Mouse (Mus musculus) kidney, postnatal 4 days (tissue): ENCODE data around the gene Slc38a10.

Experiments
- DNase-seq, 2 experiments: peaks; one replicate each; pipeline ENCODE4 v3.0.0; 2021; ENCODE audit warnings: mixed read lengths in 2 of 2

Gene Slc38a10

GRCm38 (mm10) chr11:120175948-120176347, 24.8 kb upstream of the Slc38a10 start:
- no peak for DNase-seq

GRCm38 (mm10) chr11:120173213-120173612, 22.1 kb upstream of the Slc38a10 start:
- no peak for DNase-seq

- no peak for DNase-seq
Measured at GRCm38 (mm10) chr11:120171168-120171567, 20.0 kb upstream of the Slc38a10 start.

GRCm38 (mm10) chr11:120169208-120169992, 18.3 kb upstream of the Slc38a10 start:
- DNase-seq, result peak; percentile 88 to 89

GRCm38 (mm10) chr11:120168516-120168915, 17.4 kb upstream of the Slc38a10 start:
- DNase-seq, result no peak

GRCm38 (mm10) chr11:120167921-120168356, 16.8 kb upstream of the Slc38a10 start:
- no peak for DNase-seq

GRCm38 (mm10) chr11:120167059-120167458, 15.9 kb upstream of the Slc38a10 start:
- DNase-seq, result no peak

- DNase-seq, result peak; percentile 63 to 71
Measured at GRCm38 (mm10) chr11:120164471-120165261, 13.5 kb upstream of the Slc38a10 start.

GRCm38 (mm10) chr11:120164028-120164427, 12.9 kb upstream of the Slc38a10 start:
- no peak for DNase-seq

GRCm38 (mm10) chr11:120163207-120163606, 12.1 kb upstream of the Slc38a10 start:
- DNase-seq, result no peak

- DNase-seq, result no peak
Measured at GRCm38 (mm10) chr11:120161245-120161644, 10.1 kb upstream of the Slc38a10 start.

GRCm38 (mm10) chr11:120160478-120160877, 9.3 kb upstream of the Slc38a10 start:
- DNase-seq, result peak; percentile 73 to 74

GRCm38 (mm10) chr11:120159653-120160052, 8.5 kb upstream of the Slc38a10 start:
- no peak for DNase-seq

- DNase-seq, result no peak
Measured at GRCm38 (mm10) chr11:120158828-120159227, 7.7 kb upstream of the Slc38a10 start.

- peak; percentile 54 to 68 for DNase-seq
Measured at GRCm38 (mm10) chr11:120150440-120151112, 570 bp downstream of the Slc38a10 start.

GRCm38 (mm10) chr11:120149510-120150200, 1.5 kb downstream of the Slc38a10 start:
- DNase-seq, result no peak

GRCm38 (mm10) chr11:120148201-120148855, 2.8 kb downstream of the Slc38a10 start:
- DNase-seq, result no peak

GRCm38 (mm10) chr11:120143708-120144497, 7.2 kb downstream of the Slc38a10 start:
- peak; percentile 58 to 78 for DNase-seq

- peak; percentile 69 to 79 for DNase-seq
Measured at GRCm38 (mm10) chr11:120142601-120143051, 8.5 kb downstream of the Slc38a10 start.

GRCm38 (mm10) chr11:120140255-120140654, 10.9 kb downstream of the Slc38a10 start:
- no peak for DNase-seq

GRCm38 (mm10) chr11:120139309-120139731, 11.8 kb downstream of the Slc38a10 start:
- no peak for DNase-seq
